Mouse (Mus musculus): ENCODE measurements around the gene Gpr89. TPM values are rescaled to one million over a fixed set of nuclear protein-coding genes. Genes with fewer than 3 reads are reported as not detected.

The Gpr89 gene
- polyA plus RNA-seq, 1 experiment from 2014 or later = 41.6 TPM

- H3K36me3 ChIP-seq (replicated peaks; ENCODE audit: control insufficient read depth, insufficient read depth, low read depth, low read length) = no peaks in the 10 kb centered on the region
- H3K9ac ChIP-seq (replicated peaks; ENCODE audit: low read length) = no peak within 1 kb of the TSS
- WGBS = 67% methylated on average over 1 of the region's 1 CpGs
- no peaks in the 10 kb centered on the region for H3K9me3 ChIP-seq (replicated peaks; ENCODE audit: control insufficient read depth, low read length)
- no peak within 1 kb of the TSS for H3K4me3 ChIP-seq (ENCODE audit: low read depth, low read length)
- H3K4me1 ChIP-seq (ENCODE audit: control insufficient read depth, insufficient read depth, low read length) = no peaks in the 10 kb centered on the region
- ATAC-seq (replicated peaks; ENCODE audit: insufficient number of reproducible peaks, low FRiP score, low TSS enrichment, low read depth) = no peak
- no peak within 1 kb of the TSS for H3K4me2 ChIP-seq (ENCODE audit: low read depth, low read length)
- no peaks in the 10 kb centered on the region for H3K27me3 ChIP-seq (ENCODE audit: control insufficient read depth, insufficient read depth, low read length)
- no peak within 1 kb of the TSS for H3K27ac ChIP-seq (replicated peaks; ENCODE audit: low read depth, low read length)
- no peak for DNase-seq (ENCODE audit: low spot score)
Observed at GRCm38 (mm10) chr3:96828984-96829383, 76.2 kb downstream of the Gpr89 start, which contains the start of the genes Pdzk1 and Cd160. Gene Pdzk1 (plus strand): TSS chr3:96829284. Gene Cd160 (minus strand): TSS chr3:96829351.

- DNase-seq (ENCODE audit: low spot score) = no peak
- Histone ChIP-seq H3K4me3 (ENCODE audit: low read depth, low read length) (no peak overlapping the region), H3K9ac (replicated peaks; ENCODE audit: low read length) (no peak overlapping the region), H3K4me2 (ENCODE audit: low read depth, low read length) (no peak overlapping the region), H3K9me3 (replicated peaks; ENCODE audit: control insufficient read depth, low read length) (no peaks in the 10 kb centered on the region), H3K36me3 (replicated peaks; ENCODE audit: control insufficient read depth, insufficient read depth, low read depth, low read length) (no peaks in the 10 kb centered on the region), H3K27me3 (ENCODE audit: control insufficient read depth, insufficient read depth, low read length) (no peaks in the 10 kb centered on the region), H3K4me1 (ENCODE audit: control insufficient read depth, insufficient read depth, low read length) (no peaks in the 10 kb centered on the region), H3K27ac (replicated peaks; ENCODE audit: low read depth, low read length) (no peak overlapping the region)
- ATAC-seq (replicated peaks; ENCODE audit: insufficient number of reproducible peaks, low FRiP score, low TSS enrichment, low read depth) = no peak
- 52% methylated on average over 15 of the region's 15 CpGs for WGBS
Observed at GRCm38 (mm10) chr3:96828308-96828864, 76.8 kb downstream of the Gpr89 start.

- Histone ChIP-seq H3K4me1 (ENCODE audit: control insufficient read depth, insufficient read depth, low read length) (no peaks in the 10 kb centered on the region), H3K4me2 (ENCODE audit: low read depth, low read length) (no peak overlapping the region), H3K36me3 (replicated peaks; ENCODE audit: control insufficient read depth, insufficient read depth, low read depth, low read length) (no peaks in the 10 kb centered on the region), H3K9ac (replicated peaks; ENCODE audit: low read length) (no peak overlapping the region), H3K9me3 (replicated peaks; ENCODE audit: control insufficient read depth, low read length) (no peaks in the 10 kb centered on the region), H3K4me3 (ENCODE audit: low read depth, low read length) (no peak overlapping the region), H3K27me3 (ENCODE audit: control insufficient read depth, insufficient read depth, low read length) (no peaks in the 10 kb centered on the region), H3K27ac (replicated peaks; ENCODE audit: low read depth, low read length) (no peak overlapping the region)
- no peak for ATAC-seq (replicated peaks; ENCODE audit: insufficient number of reproducible peaks, low FRiP score, low TSS enrichment, low read depth)
- no peak for DNase-seq (ENCODE audit: low spot score)
- 38% methylated on average over 11 of the region's 11 CpGs for WGBS
Observed at GRCm38 (mm10) chr3:96825261-96825660, 79.9 kb downstream of the Gpr89 start.

- 83% methylated on average over 12 of the region's 12 CpGs for WGBS
- Histone ChIP-seq H3K9ac (replicated peaks; ENCODE audit: low read length) (no peak overlapping the region), H3K4me3 (ENCODE audit: low read depth, low read length) (no peak overlapping the region), H3K36me3 (replicated peaks; ENCODE audit: control insufficient read depth, insufficient read depth, low read depth, low read length) (no peaks in the 10 kb centered on the region), H3K27ac (replicated peaks; ENCODE audit: low read depth, low read length) (no peak overlapping the region), H3K9me3 (replicated peaks; ENCODE audit: control insufficient read depth, low read length) (no peaks in the 10 kb centered on the region), H3K4me1 (ENCODE audit: control insufficient read depth, insufficient read depth, low read length) (no peaks in the 10 kb centered on the region), H3K27me3 (ENCODE audit: control insufficient read depth, insufficient read depth, low read length) (no peaks in the 10 kb centered on the region), H3K4me2 (ENCODE audit: low read depth, low read length) (no peak overlapping the region)
- no peak for DNase-seq (ENCODE audit: low spot score)
- no peak for ATAC-seq (replicated peaks; ENCODE audit: insufficient number of reproducible peaks, low FRiP score, low TSS enrichment, low read depth)
Observed at GRCm38 (mm10) chr3:96824614-96825013, 80.5 kb downstream of the Gpr89 start.

- no peaks in the 10 kb centered on the region for H3K27me3 ChIP-seq (ENCODE audit: control insufficient read depth, insufficient read depth, low read length)
- no peaks in the 10 kb centered on the region for H3K4me1 ChIP-seq (ENCODE audit: control insufficient read depth, insufficient read depth, low read length)
- H3K9ac ChIP-seq (replicated peaks; ENCODE audit: low read length) = no peak overlapping the region
- ATAC-seq (replicated peaks; ENCODE audit: insufficient number of reproducible peaks, low FRiP score, low TSS enrichment, low read depth) = no peak
- DNase-seq (ENCODE audit: low spot score) = no peak
- no peaks in the 10 kb centered on the region for H3K9me3 ChIP-seq (replicated peaks; ENCODE audit: control insufficient read depth, low read length)
- WGBS = 70% methylated on average over 3 of the region's 3 CpGs
- H3K27ac ChIP-seq (replicated peaks; ENCODE audit: low read depth, low read length) = no peak overlapping the region
- H3K4me3 ChIP-seq (ENCODE audit: low read depth, low read length) = no peak overlapping the region
- H3K4me2 ChIP-seq (ENCODE audit: low read depth, low read length) = no peak overlapping the region
- H3K36me3 ChIP-seq (replicated peaks; ENCODE audit: control insufficient read depth, insufficient read depth, low read depth, low read length) = no peaks in the 10 kb centered on the region
Observed at GRCm38 (mm10) chr3:96823701-96824100, 81.4 kb downstream of the Gpr89 start.

GRCm38 (mm10) chr3:96821581-96821980 lies 83.6 kb downstream of the Gpr89 start:
- no peak overlapping the region for H3K27ac ChIP-seq (replicated peaks; ENCODE audit: low read depth, low read length)
- H3K4me1 ChIP-seq (ENCODE audit: control insufficient read depth, insufficient read depth, low read length) = no peaks in the 10 kb centered on the region
- no peak overlapping the region for H3K4me2 ChIP-seq (ENCODE audit: low read depth, low read length)
- ATAC-seq (replicated peaks; ENCODE audit: insufficient number of reproducible peaks, low FRiP score, low TSS enrichment, low read depth) = no peak
- DNase-seq (ENCODE audit: low spot score) = no peak
- WGBS = 81% methylated on average over 4 of the region's 4 CpGs
- no peak overlapping the region for H3K9ac ChIP-seq (replicated peaks; ENCODE audit: low read length)
- H3K4me3 ChIP-seq (ENCODE audit: low read depth, low read length) = no peak overlapping the region
- H3K9me3 ChIP-seq (replicated peaks; ENCODE audit: control insufficient read depth, low read length) = no peaks in the 10 kb centered on the region
- H3K36me3 ChIP-seq (replicated peaks; ENCODE audit: control insufficient read depth, insufficient read depth, low read depth, low read length) = no peaks in the 10 kb centered on the region
- H3K27me3 ChIP-seq (ENCODE audit: control insufficient read depth, insufficient read depth, low read length) = no peaks in the 10 kb centered on the region

GRCm38 (mm10) chr3:96820116-96820915 lies 84.8 kb downstream of the Gpr89 start:
- H3K27ac ChIP-seq (replicated peaks; ENCODE audit: low read depth, low read length) = no peak overlapping the region
- WGBS = 74% methylated on average over 6 of the region's 6 CpGs
- H3K9ac ChIP-seq (replicated peaks; ENCODE audit: low read length) = no peak overlapping the region
- no peak for DNase-seq (ENCODE audit: low spot score)
- no peak overlapping the region for H3K4me3 ChIP-seq (ENCODE audit: low read depth, low read length)
- no peaks in the 10 kb centered on the region for H3K4me1 ChIP-seq (ENCODE audit: control insufficient read depth, insufficient read depth, low read length)
- H3K27me3 ChIP-seq (ENCODE audit: control insufficient read depth, insufficient read depth, low read length) = no peaks in the 10 kb centered on the region
- H3K9me3 ChIP-seq (replicated peaks; ENCODE audit: control insufficient read depth, low read length) = no peaks in the 10 kb centered on the region
- no peak for ATAC-seq (replicated peaks; ENCODE audit: insufficient number of reproducible peaks, low FRiP score, low TSS enrichment, low read depth)
- no peak overlapping the region for H3K4me2 ChIP-seq (ENCODE audit: low read depth, low read length)
- no peaks in the 10 kb centered on the region for H3K36me3 ChIP-seq (replicated peaks; ENCODE audit: control insufficient read depth, insufficient read depth, low read depth, low read length)

Measured in embryonic facial prominence, embryonic 11.5 days (tissue).